Mouse (Mus musculus): Measurements from ENCODE around the gene Amotl2. TPM values are rescaled to one million over a fixed set of nuclear protein-coding genes. Genes with fewer than 3 reads are reported as not detected.

Gene Amotl2
- polyA plus RNA-seq, 1 experiment from 2014 or later: 18.8 TPM

DNA sequence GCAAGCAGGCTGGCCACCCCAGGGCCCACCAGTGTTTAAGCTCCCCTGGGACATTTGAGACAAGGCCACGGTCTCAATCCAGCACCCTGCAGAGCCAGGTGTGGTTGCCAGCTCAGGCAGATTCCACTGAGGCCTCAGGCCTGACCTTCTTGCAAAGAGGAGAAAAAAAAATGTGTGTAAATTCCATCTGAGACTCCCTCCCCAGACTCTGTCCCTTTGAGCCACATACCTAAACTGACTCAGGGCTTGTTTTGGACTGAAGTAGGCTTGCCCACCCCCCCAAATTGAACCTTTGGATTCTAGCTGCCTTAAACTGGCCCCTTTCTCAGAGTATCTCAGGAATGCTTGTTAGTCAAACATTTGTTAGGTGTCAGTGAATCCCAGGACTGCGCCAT, 969 bp upstream of the Amotl2 start:
- Histone ChIP-seq H3K4me3 (ENCODE audit: low read depth, low read length) (no peak overlapping the region), H3K9me3 (ENCODE audit: control insufficient read depth, low read length) (no peaks in the 10 kb centered on the region), H3K4me1 (replicated peaks; ENCODE audit: control insufficient read depth, insufficient read depth, low read length) (peaks cover 16% of the 10 kb centered on the region)

DNA sequence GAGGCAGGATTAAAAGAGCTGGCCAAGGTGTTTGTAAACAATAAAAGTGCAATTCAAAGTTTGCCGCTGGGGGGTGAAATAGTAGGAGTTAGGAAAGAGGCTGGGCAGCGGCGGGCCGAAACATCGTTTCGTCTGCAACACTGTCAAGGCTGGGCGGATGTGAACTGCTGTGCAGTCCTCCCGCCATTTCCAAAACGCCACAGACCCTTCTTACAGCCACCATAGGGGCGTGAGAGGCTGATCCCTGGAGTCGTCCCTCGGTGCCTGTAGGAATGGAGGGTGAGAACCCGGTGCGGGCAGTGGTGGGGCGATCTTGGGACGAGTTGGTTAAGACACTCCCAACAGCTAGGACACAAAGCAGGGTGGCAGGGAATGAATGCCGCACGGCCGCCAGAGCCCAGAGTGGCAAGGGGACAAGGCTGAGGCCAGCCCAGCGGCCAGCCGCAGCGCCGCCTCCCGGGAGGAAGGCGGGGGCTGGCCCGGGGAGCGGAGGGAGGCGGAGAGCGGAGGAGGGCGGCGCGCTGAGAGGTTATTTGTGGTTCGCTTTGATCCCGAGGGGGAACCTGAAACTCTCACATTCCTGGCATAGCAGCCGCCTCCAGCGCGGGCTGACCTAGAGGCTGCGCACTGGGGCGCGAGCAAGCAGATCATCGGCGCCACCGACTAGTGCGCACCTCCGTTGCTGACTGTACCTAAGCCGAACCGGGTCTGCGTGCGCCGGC, 853 bp downstream of the Amotl2 start:
- H3K9me3 ChIP-seq (ENCODE audit: control insufficient read depth, low read length): no peaks in the 10 kb centered on the region
- peak overlapping the region; percentile 80 for H3K9ac ChIP-seq (ENCODE audit: low read depth, low read length)
- DNase-seq (ENCODE audit: low spot score) (peak; percentile 84), ATAC-seq (replicated peaks; ENCODE audit: low FRiP score) (peak; percentile 67)
- H3K4me1 ChIP-seq (replicated peaks; ENCODE audit: control insufficient read depth, insufficient read depth, low read length): peaks cover 29% of the 10 kb centered on the region
- H3K27ac ChIP-seq (ENCODE audit: low read depth, low read length): peak overlapping the region; percentile 88
- H3K4me3 ChIP-seq (ENCODE audit: low read depth, low read length): peak overlapping the region; percentile 70
- H3K4me2 ChIP-seq: peak overlapping the region; percentile 87
- under 1% methylated on average over 50 of the region's 50 CpGs for WGBS
- H3K36me3 ChIP-seq (ENCODE audit: control insufficient read depth, insufficient read depth, low read length): peaks cover 6% of the 10 kb centered on the region; the same call in 1 of the 2 replicates
- peaks cover 49% of the 10 kb centered on the region for H3K27me3 ChIP-seq (replicated peaks; ENCODE audit: control insufficient read depth, insufficient read depth, low read length)

More for the DNA sequence above, 969 bp upstream of the Amotl2 start:
- no peak for DNase-seq (ENCODE audit: low spot score)
- WGBS: 50% methylated on average over 2 of the region's 2 CpGs
- Histone ChIP-seq H3K36me3 (ENCODE audit: control insufficient read depth, insufficient read depth, low read length) (peaks cover 5% of the 10 kb centered on the region; the same call in 1 of the 2 replicates), H3K27ac (ENCODE audit: low read depth, low read length) (no peak overlapping the region), H3K27me3 (replicated peaks; ENCODE audit: control insufficient read depth, insufficient read depth, low read length) (peaks cover 47% of the 10 kb centered on the region), H3K4me2 (no peak overlapping the region), H3K9ac (ENCODE audit: low read depth, low read length) (no peak overlapping the region)
- ATAC-seq (replicated peaks; ENCODE audit: low FRiP score): no peak

DNA sequence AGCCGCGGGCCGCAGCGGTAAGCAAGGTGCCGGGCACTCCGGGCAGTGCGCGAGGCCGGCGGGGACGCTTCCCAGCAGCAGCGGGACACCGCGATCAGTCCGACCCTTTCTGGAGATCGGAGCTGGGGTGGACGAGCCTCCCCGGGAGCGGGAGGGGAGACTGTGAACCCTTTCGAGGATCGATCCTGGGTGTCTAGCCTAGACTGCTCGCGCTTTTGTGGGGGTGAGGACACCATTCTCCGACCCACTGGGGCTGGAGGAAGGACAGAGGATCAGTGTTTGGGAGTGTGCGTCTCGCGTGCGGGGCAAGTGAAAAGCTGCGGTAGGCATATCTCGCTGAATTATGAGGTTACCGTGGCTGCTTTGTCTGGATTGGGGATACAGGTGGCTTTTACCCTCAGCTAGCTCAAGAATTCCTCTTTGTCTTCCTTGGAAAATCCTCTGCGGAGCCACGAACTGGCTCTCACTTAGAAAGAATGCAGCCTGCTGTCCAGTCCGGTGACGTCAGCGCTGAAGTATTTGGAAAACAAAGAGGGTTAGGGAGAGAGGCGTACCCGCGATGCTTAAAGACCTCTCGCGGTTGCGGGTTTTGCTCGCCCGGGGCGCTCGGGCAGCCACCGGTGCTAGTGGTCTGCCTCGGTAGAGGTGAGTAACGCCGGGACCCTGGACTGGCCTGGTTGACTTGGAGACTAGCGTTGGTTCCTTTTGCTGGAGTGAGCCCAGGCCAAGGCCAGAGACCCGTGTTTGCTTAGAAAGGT, 1.6 kb downstream of the Amotl2 start:
- H3K9me3 ChIP-seq (ENCODE audit: control insufficient read depth, low read length): no peaks in the 10 kb centered on the region
- peak overlapping the region; percentile 70 for H3K4me3 ChIP-seq (ENCODE audit: low read depth, low read length)
- ATAC-seq (replicated peaks; ENCODE audit: low FRiP score) (0 out of 2 replicates have a peak, but pooled peaks have one; percentile 11), DNase-seq (ENCODE audit: low spot score) (peak; percentile 74)
- peaks cover 49% of the 10 kb centered on the region for H3K27me3 ChIP-seq (replicated peaks; ENCODE audit: control insufficient read depth, insufficient read depth, low read length)
- H3K4me2 ChIP-seq: peak overlapping the region; percentile 87
- H3K9ac ChIP-seq (ENCODE audit: low read depth, low read length): peak overlapping the region; percentile 80
- WGBS: under 1% methylated on average over 52 of the region's 52 CpGs
- peak overlapping the region; percentile 88 for H3K27ac ChIP-seq (ENCODE audit: low read depth, low read length)
- H3K4me1 ChIP-seq (replicated peaks; ENCODE audit: control insufficient read depth, insufficient read depth, low read length): peaks cover 29% of the 10 kb centered on the region
- peaks cover 11% of the 10 kb centered on the region; the same call in 1 of the 2 replicates for H3K36me3 ChIP-seq (ENCODE audit: control insufficient read depth, insufficient read depth, low read length)

DNA sequence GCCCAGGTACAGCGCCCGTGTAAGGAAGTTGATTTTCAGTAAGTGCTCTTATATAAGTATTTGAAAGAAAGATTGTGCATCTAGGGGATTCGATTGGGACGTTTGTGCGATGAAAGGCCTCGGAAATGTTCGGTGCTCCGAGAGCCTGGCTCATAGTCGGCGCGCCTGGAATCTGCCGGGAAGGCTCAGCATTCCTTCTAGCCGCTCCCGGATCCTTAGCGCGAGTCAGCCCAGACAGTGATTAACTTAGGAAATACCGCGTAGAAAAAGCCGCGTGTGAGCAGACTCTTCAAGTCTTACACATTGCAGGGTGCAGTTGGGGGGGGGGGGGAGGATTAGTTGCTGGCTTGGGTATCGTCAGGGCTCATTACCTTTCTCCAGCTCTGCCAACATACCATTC, 2.2 kb downstream of the Amotl2 start:
- no peak for ATAC-seq (replicated peaks; ENCODE audit: low FRiP score)
- peaks cover 14% of the 10 kb centered on the region for H3K36me3 ChIP-seq (ENCODE audit: control insufficient read depth, insufficient read depth, low read length)
- peaks cover 31% of the 10 kb centered on the region for H3K4me1 ChIP-seq (replicated peaks; ENCODE audit: control insufficient read depth, insufficient read depth, low read length)
- H3K4me3 ChIP-seq (ENCODE audit: low read depth, low read length): peak overlapping the region; percentile 70
- H3K27ac ChIP-seq (ENCODE audit: low read depth, low read length): peak overlapping the region; percentile 88
- no peaks in the 10 kb centered on the region for H3K9me3 ChIP-seq (ENCODE audit: control insufficient read depth, low read length)
- H3K4me2 ChIP-seq: peak overlapping the region; percentile 87
- 2% methylated on average over 21 of the region's 21 CpGs for whole genome bisulfite sequencing
- H3K27me3 ChIP-seq (replicated peaks; ENCODE audit: control insufficient read depth, insufficient read depth, low read length): peaks cover 49% of the 10 kb centered on the region
- H3K9ac ChIP-seq (ENCODE audit: low read depth, low read length): peak overlapping the region; percentile 80
- no peak for DNase-seq (ENCODE audit: low spot score)

DNA sequence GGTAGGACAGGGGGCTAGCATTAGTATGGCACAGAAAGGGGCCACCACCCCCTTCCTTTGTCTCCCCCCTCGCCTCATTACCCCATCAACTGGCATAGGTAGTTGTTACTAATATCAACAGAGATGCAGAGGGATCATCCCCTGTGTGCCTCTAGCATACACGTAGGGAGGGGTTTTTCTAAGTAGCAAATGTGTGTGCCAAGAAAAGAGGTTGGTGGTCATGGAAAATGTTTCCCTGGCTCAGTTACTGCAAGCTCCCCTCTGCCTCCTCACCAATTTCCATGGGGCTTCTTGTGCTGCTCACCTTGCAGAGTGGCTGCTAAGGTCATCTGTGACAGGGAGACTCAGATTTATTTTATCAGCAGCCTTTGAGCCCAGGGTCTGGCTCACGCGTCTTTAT, 2.6 kb downstream of the Amotl2 start:
- Histone ChIP-seq H3K27me3 (replicated peaks; ENCODE audit: control insufficient read depth, insufficient read depth, low read length) (peaks cover 49% of the 10 kb centered on the region), H3K9ac (ENCODE audit: low read depth, low read length) (peak overlapping the region; percentile 80), H3K4me2 (peak overlapping the region; percentile 87), H3K27ac (ENCODE audit: low read depth, low read length) (peak overlapping the region; percentile 88; the same call in 1 of the 2 replicates), H3K4me1 (replicated peaks; ENCODE audit: control insufficient read depth, insufficient read depth, low read length) (peaks cover 35% of the 10 kb centered on the region), H3K9me3 (ENCODE audit: control insufficient read depth, low read length) (no peaks in the 10 kb centered on the region), H3K36me3 (ENCODE audit: control insufficient read depth, insufficient read depth, low read length) (peaks cover 17% of the 10 kb centered on the region), H3K4me3 (ENCODE audit: low read depth, low read length) (peak overlapping the region; percentile 70)
- no peak for ATAC-seq (replicated peaks; ENCODE audit: low FRiP score)
- 13% methylated on average over 4 of the region's 4 CpGs for WGBS
- no peak for DNase-seq (ENCODE audit: low spot score)

DNA sequence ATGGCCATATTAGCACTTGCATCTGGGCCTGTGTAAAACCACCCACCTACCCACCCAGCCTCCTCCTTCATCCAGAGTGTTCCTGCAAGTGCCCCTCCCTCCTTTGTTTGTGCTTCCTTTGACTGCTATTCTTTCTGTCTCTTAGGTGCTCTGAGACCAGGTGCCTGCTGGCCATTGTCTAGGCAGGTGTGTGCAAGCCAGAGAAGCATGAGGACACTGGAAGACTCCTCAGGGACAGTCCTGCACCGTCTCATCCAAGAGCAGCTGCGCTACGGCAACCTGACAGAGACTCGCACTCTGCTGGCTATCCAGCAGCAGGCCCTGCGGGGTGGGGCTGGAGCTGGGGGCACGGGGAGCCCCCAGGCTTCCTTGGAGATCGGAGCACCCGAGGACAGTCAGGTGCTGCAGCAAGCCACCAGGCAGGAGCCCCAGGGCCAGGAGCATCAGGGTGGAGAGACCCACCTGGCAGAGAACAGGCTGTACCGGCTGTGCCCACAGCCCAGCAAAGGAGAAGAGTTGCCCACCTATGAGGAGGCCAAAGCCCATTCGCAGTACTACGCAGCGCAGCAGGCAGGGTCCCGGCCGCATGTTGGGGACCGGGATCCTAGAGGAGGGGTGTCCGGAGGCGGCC, 3.6 kb downstream of the Amotl2 start:
- H3K4me3 ChIP-seq (ENCODE audit: low read depth, low read length): peak overlapping the region; percentile 70
- no peaks in the 10 kb centered on the region for H3K9me3 ChIP-seq (ENCODE audit: control insufficient read depth, low read length)
- H3K4me2 ChIP-seq: peak overlapping the region; percentile 87
- peaks cover 37% of the 10 kb centered on the region for H3K4me1 ChIP-seq (replicated peaks; ENCODE audit: control insufficient read depth, insufficient read depth, low read length)
- 63% methylated on average over 17 of the region's 17 CpGs for WGBS
- no peak for DNase-seq (ENCODE audit: low spot score)
- peaks cover 49% of the 10 kb centered on the region for H3K27me3 ChIP-seq (replicated peaks; ENCODE audit: control insufficient read depth, insufficient read depth, low read length)
- ATAC-seq (replicated peaks; ENCODE audit: low FRiP score): no peak
- H3K27ac ChIP-seq (ENCODE audit: low read depth, low read length): peak overlapping the region; percentile 21
- no peak overlapping the region for H3K9ac ChIP-seq (ENCODE audit: low read depth, low read length)
- peaks cover 26% of the 10 kb centered on the region for H3K36me3 ChIP-seq (ENCODE audit: control insufficient read depth, insufficient read depth, low read length)

DNA sequence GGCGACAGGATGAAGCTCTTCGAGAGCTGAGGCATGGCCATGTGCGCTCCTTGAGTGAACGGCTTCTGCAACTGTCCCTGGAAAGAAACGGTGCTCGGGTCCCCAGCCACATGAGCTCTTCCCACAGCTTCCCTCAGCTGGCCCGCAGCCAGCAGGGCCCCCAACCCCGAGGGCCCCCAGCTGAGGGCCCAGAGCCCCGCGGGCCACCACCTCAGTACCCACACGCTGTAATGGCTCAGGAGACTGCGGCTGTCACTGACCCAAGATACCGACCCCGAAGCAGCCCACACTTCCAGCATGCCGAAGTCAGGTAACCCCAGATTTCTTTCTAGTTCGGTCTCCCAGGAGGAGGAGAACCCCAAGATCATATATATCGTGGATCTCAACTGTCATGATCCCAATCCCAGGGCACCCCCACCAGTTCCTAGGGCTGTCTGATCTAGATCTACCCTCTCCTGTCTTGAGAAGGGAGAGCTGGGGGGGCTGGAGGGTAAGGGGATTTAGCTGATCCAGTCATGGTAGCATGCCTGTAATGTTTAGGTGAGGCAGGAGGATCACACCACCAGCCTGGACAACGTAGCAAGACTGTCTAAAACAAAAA, 4.2 kb downstream of the Amotl2 start:
- no peak overlapping the region for H3K9ac ChIP-seq (ENCODE audit: low read depth, low read length)

DNA sequence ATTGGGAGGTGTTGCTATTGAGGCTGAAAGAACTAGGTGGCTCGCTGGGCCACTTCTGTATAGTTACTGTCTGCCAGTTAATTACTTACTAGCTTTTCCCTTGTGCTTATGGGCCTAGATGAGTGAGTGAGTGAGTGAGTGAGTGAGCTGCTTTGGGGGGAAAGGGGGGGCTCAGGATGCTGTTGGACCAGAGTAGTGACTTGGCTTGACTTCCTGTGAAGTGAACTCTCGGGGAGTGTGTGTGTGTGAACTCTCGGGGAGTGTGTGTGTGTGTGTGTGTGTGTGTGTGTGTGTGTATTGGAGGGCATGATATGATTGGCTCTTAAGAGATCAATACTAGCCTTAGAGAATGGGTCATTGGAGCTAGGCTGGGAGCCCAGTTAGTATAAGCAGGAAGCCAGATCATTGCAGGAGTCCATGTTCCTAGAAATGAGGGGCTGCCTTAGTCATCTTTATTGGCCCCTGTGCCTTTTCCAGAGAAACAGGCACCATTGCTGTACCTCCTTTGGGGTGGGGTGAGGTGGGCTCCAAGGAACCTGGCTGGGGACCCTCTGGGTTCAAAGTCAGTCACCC, 5.0 kb downstream of the Amotl2 start:
- Histone ChIP-seq H3K4me2 (peak overlapping the region; percentile 87), H3K4me3 (ENCODE audit: low read depth, low read length) (no peak overlapping the region; the same call in 1 of the 2 replicates), H3K27ac (ENCODE audit: low read depth, low read length) (peak overlapping the region; percentile 54), H3K9ac (ENCODE audit: low read depth, low read length) (0 out of 2 replicates have a peak overlapping the region, but pooled peaks have one; percentile 17), H3K9me3 (ENCODE audit: control insufficient read depth, low read length) (no peaks in the 10 kb centered on the region), H3K36me3 (ENCODE audit: control insufficient read depth, insufficient read depth, low read length) (peaks cover 28% of the 10 kb centered on the region), H3K27me3 (replicated peaks; ENCODE audit: control insufficient read depth, insufficient read depth, low read length) (peaks cover 39% of the 10 kb centered on the region), H3K4me1 (replicated peaks; ENCODE audit: control insufficient read depth, insufficient read depth, low read length) (peaks cover 43% of the 10 kb centered on the region)
- DNase-seq (ENCODE audit: low spot score): no peak
- 53% methylated on average over 3 of the region's 3 CpGs for WGBS
- ATAC-seq (replicated peaks; ENCODE audit: low FRiP score): no peak

More for the DNA sequence above, 4.2 kb downstream of the Amotl2 start:
- H3K27ac ChIP-seq (ENCODE audit: low read depth, low read length): peak overlapping the region; percentile 32; the same call in 1 of the 2 replicates
- peak overlapping the region; percentile 70 for H3K4me3 ChIP-seq (ENCODE audit: low read depth, low read length)
- H3K4me2 ChIP-seq: peak overlapping the region; percentile 87
- no peak for ATAC-seq (replicated peaks; ENCODE audit: low FRiP score)
- DNase-seq (ENCODE audit: low spot score): no peak
- WGBS: 63% methylated on average over 18 of the region's 18 CpGs
- H3K9me3 ChIP-seq (ENCODE audit: control insufficient read depth, low read length): no peaks in the 10 kb centered on the region
- peaks cover 45% of the 10 kb centered on the region for H3K27me3 ChIP-seq (replicated peaks; ENCODE audit: control insufficient read depth, insufficient read depth, low read length)
- peaks cover 28% of the 10 kb centered on the region for H3K36me3 ChIP-seq (ENCODE audit: control insufficient read depth, insufficient read depth, low read length)
- peaks cover 35% of the 10 kb centered on the region for H3K4me1 ChIP-seq (replicated peaks; ENCODE audit: control insufficient read depth, insufficient read depth, low read length)

All from liver, embryonic 11.5 days (tissue).